Mouse (Mus musculus) neural tube, embryonic 15.5 days (tissue): ENCODE results near the gene Lamc1. TPM values are rescaled to one million over a fixed set of nuclear protein-coding genes. Genes with fewer than 3 reads are reported as not detected.

Experiments used
- ATAC-seq: fragments of 200-750 bp; cut with Nextera tagmentation; 2 replicates; pipeline ENCODE4 v1.8.0; 2017; ENCODE audit warnings: mild to moderate bottlenecking, moderate TSS enrichment, moderate library complexity; ENCODE audit not compliant: low FRiP score
- H3K27ac ChIP-seq: fragments of 300-500 bp; sonication (generic); replicated peaks from 2 replicates; pipeline ENCODE4 v1.5.1; 2015; ENCODE audit warnings: mild to moderate bottlenecking, inconsistent platforms
- H3K27me3 ChIP-seq: fragments of 300-500 bp; sonication (generic); replicated peaks from 2 replicates; pipeline ENCODE4 v1.6.1; 2015; ENCODE audit warnings: inconsistent platforms
- H3K36me3 ChIP-seq: fragments of 300-500 bp; sonication (generic); 2 replicates; pipeline ENCODE4 v1.6.1; 2015; ENCODE audit warnings: inconsistent platforms
- H3K4me1 ChIP-seq: fragments of 300-500 bp; sonication (generic); 2 replicates; pipeline ENCODE4 v1.6.1; 2015; ENCODE audit warnings: inconsistent platforms
- H3K4me2 ChIP-seq: fragments of 300-500 bp; sonication (generic); 2 replicates; pipeline ENCODE4 v1.6.1; 2015; ENCODE audit warnings: inconsistent platforms, mild to moderate bottlenecking, moderate library complexity
- H3K4me3 ChIP-seq: fragments of 300-500 bp; sonication (generic); replicated peaks from 2 replicates; pipeline ENCODE4 v1.5.1; 2015; ENCODE audit warnings: mild to moderate bottlenecking, inconsistent platforms
- H3K9ac ChIP-seq: fragments of 300-500 bp; sonication (generic); replicated peaks from 2 replicates; pipeline ENCODE4 v1.6.1; 2015; ENCODE audit warnings: mild to moderate bottlenecking, inconsistent platforms
- H3K9me3 ChIP-seq: fragments of 300-500 bp; sonication (generic); replicated peaks from 2 replicates; pipeline ENCODE4 v1.6.1; 2016; ENCODE audit warnings: inconsistent platforms
- WGBS: fragments of 180-500 bp; shearing (Covaris S2); methylation state at CpG from one replicate; pipeline ENCODE4 v1.1.7; 2015; ENCODE audit warnings: mixed read lengths; 5-methylcytosine and 5-hydroxymethylcytosine counted together
- polyA plus RNA-seq: library from polyadenylated mRNA; unstranded; fragments of >200 nt; fragmentation: Nextera tagmentation; extraction: Ambion mirVana; gene quantifications from 2 replicates; pipeline ENCODE4 v1.2.1, GENCODE M21; 2015

Gene Lamc1
- polyA plus RNA-seq, 1 experiment from 2014 or later: 17.1 TPM

DNA sequence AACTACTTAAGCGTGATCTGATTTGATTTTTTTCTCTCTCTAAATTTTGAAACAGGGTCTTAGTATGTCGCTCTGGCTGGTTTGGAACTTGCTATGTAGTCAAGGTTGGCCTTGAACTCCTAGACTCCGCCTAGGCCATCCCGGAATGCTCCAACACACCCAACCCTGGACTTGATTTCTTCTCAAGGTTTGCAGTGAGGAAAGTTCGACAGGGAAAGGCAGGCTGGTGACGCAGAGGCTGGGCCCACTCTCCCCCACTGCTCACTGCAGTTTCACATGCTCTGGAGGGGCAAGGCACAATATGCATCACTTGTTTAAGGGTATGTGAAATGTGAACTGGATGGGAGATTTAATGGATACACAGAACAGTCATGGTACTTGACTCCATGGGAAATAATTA, 3.3 kb downstream of the Lamc1 start:
- Histone ChIP-seq H3K27ac (no peak overlapping the region), H3K36me3 (no peaks in the 10 kb centered on the region), H3K4me3 (no peak overlapping the region), H3K4me2 (peak overlapping the region; percentile 77), H3K9me3 (no peaks in the 10 kb centered on the region), H3K27me3 (no peaks in the 10 kb centered on the region), H3K4me1 (peaks cover 41% of the 10 kb centered on the region), H3K9ac (no peak overlapping the region)
- WGBS: 82% methylated on average over 6 of the region's 6 CpGs
- ATAC-seq: no peak

DNA sequence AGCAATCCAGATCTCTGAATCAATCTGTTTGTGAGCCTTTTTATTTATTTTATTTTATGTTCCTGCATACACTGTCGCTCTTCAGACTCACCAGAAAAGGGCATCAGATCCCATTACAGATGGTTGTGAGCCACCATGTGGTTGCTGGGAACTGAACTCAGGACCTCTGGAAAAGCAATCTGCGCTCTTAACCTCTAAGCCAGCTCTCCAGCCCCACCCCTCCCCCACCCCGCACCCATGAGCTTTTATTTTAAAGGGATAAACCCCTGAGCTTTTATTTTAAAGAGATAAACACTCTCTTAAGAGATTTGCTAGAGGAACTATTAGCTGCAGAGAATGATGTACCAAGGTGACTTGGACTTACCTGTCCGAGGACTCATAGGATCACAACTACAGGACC, 5.5 kb downstream of the Lamc1 start:
- WGBS: 87% methylated on average over 4 of the region's 4 CpGs
- no peaks in the 10 kb centered on the region for H3K36me3 ChIP-seq
- ATAC-seq: no peak
- no peak overlapping the region for H3K4me2 ChIP-seq
- H3K4me3 ChIP-seq: no peak overlapping the region
- no peaks in the 10 kb centered on the region for H3K9me3 ChIP-seq
- H3K4me1 ChIP-seq: peaks cover 33% of the 10 kb centered on the region
- H3K9ac ChIP-seq: no peak overlapping the region
- H3K27ac ChIP-seq: no peak overlapping the region
- no peaks in the 10 kb centered on the region for H3K27me3 ChIP-seq

DNA sequence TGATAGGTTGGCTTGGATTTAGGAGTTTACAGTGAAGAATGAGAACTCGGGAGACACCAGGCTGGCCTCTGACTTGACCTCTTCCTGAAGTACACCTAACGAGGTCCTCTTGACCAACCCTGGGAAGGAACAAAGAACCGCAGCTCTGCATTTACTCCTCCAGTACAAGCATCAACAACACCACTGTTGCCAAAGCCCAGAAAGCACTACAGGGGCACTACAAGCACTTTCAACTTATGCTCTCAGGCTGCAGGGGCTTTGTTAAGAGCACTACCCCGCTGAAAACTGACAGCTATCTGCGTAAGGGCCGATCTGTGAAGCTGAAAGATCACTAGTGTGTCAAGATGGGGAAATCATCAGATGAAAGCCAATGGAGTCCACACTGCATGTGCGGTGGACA, 6.4 kb downstream of the Lamc1 start:
- no peaks in the 10 kb centered on the region for H3K27me3 ChIP-seq
- 91% methylated on average over 7 of the region's 7 CpGs for WGBS

DNA sequence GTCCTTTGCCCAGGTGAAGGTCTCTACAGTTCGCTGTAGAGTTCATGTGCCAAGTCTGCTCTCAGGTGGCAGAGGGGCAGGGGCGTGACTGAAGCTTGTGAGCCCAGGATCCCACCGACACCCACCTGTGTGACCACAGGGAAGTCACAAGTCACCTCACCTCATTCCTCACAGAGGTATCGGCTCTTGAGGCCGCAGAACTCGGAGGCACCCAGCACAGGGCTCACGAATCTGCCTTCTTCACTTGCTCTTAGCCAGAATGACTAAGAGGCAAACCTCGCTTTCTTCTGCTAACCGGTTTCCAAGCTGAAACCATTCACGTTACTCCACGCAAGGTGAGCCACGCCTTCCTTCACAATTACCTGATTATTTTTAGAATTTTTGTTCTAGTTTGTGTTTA, 11.2 kb downstream of the Lamc1 start:
- H3K27ac ChIP-seq: no peak overlapping the region
- no peak overlapping the region for H3K4me2 ChIP-seq
- no peaks in the 10 kb centered on the region for H3K36me3 ChIP-seq
- H3K27me3 ChIP-seq: no peaks in the 10 kb centered on the region
- no peak overlapping the region for H3K4me3 ChIP-seq
- H3K9me3 ChIP-seq: no peaks in the 10 kb centered on the region
- no peak for ATAC-seq
- no peak overlapping the region for H3K9ac ChIP-seq
- WGBS: 87% methylated on average over 12 of the region's 12 CpGs
- peaks cover 15% of the 10 kb centered on the region for H3K4me1 ChIP-seq

More for the DNA sequence above, 6.4 kb downstream of the Lamc1 start:
- H3K4me3 ChIP-seq: no peak overlapping the region
- ATAC-seq: no peak
- H3K9me3 ChIP-seq: no peaks in the 10 kb centered on the region
- no peaks in the 10 kb centered on the region for H3K36me3 ChIP-seq
- H3K9ac ChIP-seq: no peak overlapping the region
- H3K27ac ChIP-seq: no peak overlapping the region
- H3K4me2 ChIP-seq: no peak overlapping the region
- H3K4me1 ChIP-seq: peaks cover 26% of the 10 kb centered on the region

DNA sequence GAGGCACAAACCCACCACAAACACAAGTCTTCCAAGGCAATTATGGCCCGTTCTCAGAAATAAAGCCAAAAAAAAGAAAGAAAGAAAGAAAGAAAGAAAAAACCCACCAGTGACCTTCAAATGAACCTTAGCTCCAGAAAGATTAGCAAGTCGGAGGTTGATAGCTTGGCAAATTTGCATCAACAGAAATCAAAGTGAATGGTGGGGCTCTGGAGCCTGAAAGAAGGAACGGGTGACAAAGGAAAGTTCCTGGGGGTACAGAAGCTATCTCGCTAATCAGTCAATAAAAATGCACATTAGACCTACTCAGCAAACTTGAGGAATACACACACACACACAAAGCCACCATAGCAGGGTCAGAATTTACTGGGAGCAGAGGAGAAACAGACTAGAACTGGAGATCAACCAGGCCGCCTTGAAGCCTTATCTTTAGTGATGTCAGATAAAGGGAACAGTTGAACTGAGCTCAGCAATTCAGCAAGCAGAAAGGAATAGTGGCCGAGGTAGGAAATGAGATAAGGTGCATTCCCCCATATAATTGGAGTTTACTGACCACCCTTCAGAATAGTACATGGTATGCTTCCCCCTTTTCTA, 11.9 kb downstream of the Lamc1 start:
- no peak for ATAC-seq
- peaks cover 15% of the 10 kb centered on the region for H3K4me1 ChIP-seq
- no peak overlapping the region for H3K4me3 ChIP-seq
- no peaks in the 10 kb centered on the region for H3K9me3 ChIP-seq
- no peak overlapping the region for H3K27ac ChIP-seq
- H3K9ac ChIP-seq: no peak overlapping the region
- no peaks in the 10 kb centered on the region for H3K36me3 ChIP-seq
- 32% methylated on average over 6 of the region's 6 CpGs for WGBS
- no peaks in the 10 kb centered on the region for H3K27me3 ChIP-seq
- H3K4me2 ChIP-seq: no peak overlapping the region

DNA sequence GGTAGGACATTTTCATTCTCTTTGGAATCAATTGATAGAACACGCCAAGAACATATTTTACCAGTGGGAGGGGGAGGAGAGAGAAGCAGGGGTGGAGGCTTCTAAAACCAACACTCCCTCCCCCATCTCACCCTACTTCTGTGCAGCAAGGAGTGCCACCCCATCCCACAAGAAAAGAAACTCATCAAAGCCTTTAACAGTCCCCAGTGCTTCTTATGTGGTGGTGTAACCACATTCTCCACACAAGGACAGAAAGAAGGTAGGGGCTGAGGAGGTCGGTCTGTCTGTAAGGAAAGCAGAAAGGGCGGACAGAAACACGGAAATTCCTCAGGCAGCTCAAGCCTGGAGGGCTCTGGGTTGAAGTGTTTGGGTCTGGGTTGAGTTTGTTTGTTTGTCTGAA, 12.5 kb downstream of the Lamc1 start:
- H3K9me3 ChIP-seq: no peaks in the 10 kb centered on the region
- H3K27me3 ChIP-seq: no peaks in the 10 kb centered on the region
- H3K36me3 ChIP-seq: no peaks in the 10 kb centered on the region
- no peak for ATAC-seq
- H3K4me2 ChIP-seq: no peak overlapping the region
- no peak overlapping the region for H3K4me3 ChIP-seq
- no peak overlapping the region for H3K9ac ChIP-seq
- H3K4me1 ChIP-seq: peaks cover 15% of the 10 kb centered on the region
- H3K27ac ChIP-seq: no peak overlapping the region
- WGBS: 73% methylated on average over 4 of the region's 4 CpGs

DNA sequence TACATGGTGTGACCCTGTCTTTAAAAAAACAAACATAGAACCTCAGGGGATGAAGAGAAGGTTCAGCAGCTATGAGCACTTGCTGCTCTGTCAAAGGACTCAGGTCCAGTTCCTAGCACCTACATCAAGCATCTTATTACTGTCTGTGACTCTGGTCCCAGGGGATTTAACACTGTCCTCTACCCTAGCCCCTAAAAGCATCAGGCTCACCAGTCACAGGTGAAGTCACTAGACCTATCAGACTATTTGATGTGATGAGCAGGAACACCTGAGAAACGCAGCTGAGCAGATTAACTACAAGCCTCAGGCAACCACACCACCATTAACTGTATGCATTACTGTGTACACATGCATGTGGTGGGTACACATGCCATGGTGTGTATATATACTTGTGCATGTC, 13.8 kb downstream of the Lamc1 start:
- no peak overlapping the region for H3K27ac ChIP-seq
- no peaks in the 10 kb centered on the region for H3K36me3 ChIP-seq
- no peak overlapping the region for H3K4me2 ChIP-seq
- no peaks in the 10 kb centered on the region for H3K27me3 ChIP-seq
- whole genome bisulfite sequencing: 93% methylated on average over 1 of the region's 1 CpGs
- no peak overlapping the region for H3K4me3 ChIP-seq
- ATAC-seq: no peak
- no peak overlapping the region for H3K9ac ChIP-seq
- no peaks in the 10 kb centered on the region for H3K9me3 ChIP-seq
- H3K4me1 ChIP-seq: peaks cover 15% of the 10 kb centered on the region

DNA sequence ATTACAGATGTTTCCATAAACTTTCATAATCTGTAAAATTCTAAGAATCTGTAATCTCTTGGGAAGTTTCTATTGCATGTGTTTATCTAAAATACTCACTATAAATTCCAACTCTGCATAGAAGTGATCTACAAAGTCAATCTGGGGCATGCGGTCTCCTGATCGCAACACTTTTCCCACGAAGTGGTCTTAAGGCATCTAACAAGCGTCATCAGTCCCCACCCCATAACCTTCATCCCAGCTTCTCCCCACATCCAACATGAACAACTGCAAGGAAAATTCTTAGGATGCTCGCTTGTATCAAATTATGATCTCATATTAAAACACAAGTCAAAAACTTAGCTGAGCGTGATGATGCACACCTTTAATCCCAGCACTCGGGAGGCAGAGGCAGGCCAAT, 14.3 kb downstream of the Lamc1 start:
- H3K4me3 ChIP-seq: no peak overlapping the region
- H3K27ac ChIP-seq: no peak overlapping the region
- H3K27me3 ChIP-seq: no peaks in the 10 kb centered on the region
- 98% methylated on average over 7 of the region's 7 CpGs for WGBS
- H3K4me1 ChIP-seq: peaks cover 15% of the 10 kb centered on the region
- H3K9me3 ChIP-seq: no peaks in the 10 kb centered on the region
- H3K4me2 ChIP-seq: no peak overlapping the region
- ATAC-seq: no peak
- no peak overlapping the region for H3K9ac ChIP-seq
- no peaks in the 10 kb centered on the region for H3K36me3 ChIP-seq

DNA sequence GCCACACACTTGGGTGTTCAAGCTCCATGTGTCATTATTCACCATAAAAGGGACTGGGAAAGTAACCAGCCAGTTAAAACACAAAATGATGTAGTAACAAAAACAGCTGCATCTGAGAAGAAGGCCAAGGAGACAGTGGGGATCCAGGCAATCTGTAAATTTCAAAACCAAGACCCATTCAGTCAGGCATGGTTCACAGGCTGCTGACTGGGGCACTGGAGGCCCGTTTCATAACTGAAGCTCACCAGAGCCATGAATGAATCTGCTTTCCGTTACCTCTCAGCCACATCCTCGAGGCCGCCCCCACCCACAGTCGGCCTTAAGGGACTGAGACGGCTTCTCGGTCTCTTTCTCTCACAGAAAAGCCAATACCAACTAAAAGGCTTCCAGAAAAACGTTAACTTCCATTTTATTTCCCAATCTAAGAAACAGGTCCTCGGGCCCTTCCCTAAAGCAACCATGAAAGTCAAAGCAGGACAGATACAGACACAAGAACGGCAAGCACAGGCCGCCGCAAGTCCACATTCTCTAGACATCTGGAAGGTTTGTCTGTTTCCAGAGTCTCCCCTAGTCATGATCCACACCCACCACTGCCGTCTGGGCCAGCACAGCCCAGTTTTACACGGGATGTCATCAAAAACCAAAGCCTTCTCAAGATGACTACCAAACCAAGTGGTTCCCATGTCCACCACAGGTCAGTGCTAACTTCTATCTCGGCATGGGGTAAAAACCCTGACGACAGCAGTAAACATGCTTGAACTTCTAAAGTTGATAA, 14.9 kb downstream of the Lamc1 start:
- H3K9ac ChIP-seq: no peak overlapping the region
- WGBS: 79% methylated on average over 16 of the region's 16 CpGs
- no peaks in the 10 kb centered on the region for H3K36me3 ChIP-seq
- no peaks in the 10 kb centered on the region for H3K27me3 ChIP-seq
- no peak for ATAC-seq
- H3K4me1 ChIP-seq: peaks cover 15% of the 10 kb centered on the region
- H3K9me3 ChIP-seq: no peaks in the 10 kb centered on the region
- no peak overlapping the region for H3K4me3 ChIP-seq
- 0 out of 2 replicates have a peak overlapping the region, but pooled peaks have one; percentile 18 for H3K27ac ChIP-seq
- H3K4me2 ChIP-seq: no peak overlapping the region

DNA sequence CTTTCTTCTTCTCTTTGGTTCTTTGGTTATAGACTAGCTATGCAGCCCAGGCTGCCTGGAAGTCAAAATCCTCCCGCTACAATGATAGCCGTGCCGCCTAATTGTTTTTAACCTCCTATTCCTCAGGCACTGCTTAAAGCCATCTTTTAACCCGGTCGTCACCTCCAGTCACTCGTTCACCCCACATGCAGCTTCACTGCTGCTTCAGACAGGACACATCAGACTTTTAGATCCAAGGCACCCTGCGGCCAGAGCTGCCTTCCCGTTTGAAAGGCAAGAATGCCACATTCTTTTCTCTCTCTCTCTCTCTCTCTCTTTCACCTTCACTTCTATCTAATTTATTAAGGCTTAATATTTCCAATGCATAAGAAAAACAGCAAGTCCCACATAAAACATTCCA, 15.6 kb downstream of the Lamc1 start:
- H3K27ac ChIP-seq: no peak overlapping the region
- no peak for ATAC-seq
- H3K36me3 ChIP-seq: no peaks in the 10 kb centered on the region
- H3K4me1 ChIP-seq: peaks cover 15% of the 10 kb centered on the region
- H3K4me2 ChIP-seq: no peak overlapping the region
- 51% methylated on average over 8 of the region's 8 CpGs for WGBS
- no peaks in the 10 kb centered on the region for H3K27me3 ChIP-seq
- no peaks in the 10 kb centered on the region for H3K9me3 ChIP-seq
- no peak overlapping the region for H3K9ac ChIP-seq
- H3K4me3 ChIP-seq: no peak overlapping the region

DNA sequence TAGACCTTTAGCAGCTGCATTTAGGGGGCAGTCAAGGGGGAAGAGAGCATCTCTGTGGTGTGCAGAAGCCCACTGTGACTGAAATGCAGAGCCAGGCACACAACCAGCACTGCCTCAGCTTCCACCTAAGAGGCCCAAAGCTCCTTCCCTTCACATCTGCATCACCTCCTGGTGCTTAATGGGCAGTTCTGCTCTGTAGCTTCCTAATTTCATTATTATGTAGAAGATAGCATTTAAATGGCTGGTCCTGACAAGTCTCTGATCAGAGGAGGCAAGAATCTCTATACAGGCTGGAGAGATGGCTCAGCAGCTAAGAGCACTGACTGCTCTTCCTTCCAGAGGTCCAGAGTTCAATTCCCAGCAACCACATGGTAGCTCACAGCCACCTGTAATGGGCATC, 16.3 kb downstream of the Lamc1 start:
- Histone ChIP-seq H3K27ac (no peak overlapping the region), H3K4me1 (peaks cover 15% of the 10 kb centered on the region), H3K9me3 (no peaks in the 10 kb centered on the region), H3K36me3 (no peaks in the 10 kb centered on the region), H3K27me3 (no peaks in the 10 kb centered on the region), H3K4me3 (no peak overlapping the region), H3K9ac (no peak overlapping the region), H3K4me2 (no peak overlapping the region)
- no peak for ATAC-seq

DNA sequence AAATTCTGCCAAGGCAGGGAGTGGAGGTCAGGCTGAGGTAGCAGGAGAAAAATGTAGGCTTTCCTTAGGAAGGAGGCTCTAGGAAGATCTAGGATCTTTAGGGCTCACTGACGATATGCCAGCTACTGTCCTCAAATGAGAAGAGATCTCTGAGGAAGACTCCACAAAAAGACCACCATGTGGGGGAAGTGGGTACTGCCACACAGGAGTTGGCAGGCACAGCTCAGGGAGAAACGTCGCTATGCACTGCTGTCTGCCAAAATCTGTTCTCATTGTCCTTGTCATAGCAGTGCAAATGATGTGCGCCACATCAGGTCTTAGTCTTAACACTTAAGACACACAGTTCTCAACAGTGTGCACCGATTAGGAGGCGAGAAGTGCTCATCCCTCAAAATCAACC, 17.5 kb downstream of the Lamc1 start:
- no peaks in the 10 kb centered on the region for H3K36me3 ChIP-seq
- H3K9ac ChIP-seq: no peak overlapping the region
- H3K27me3 ChIP-seq: no peaks in the 10 kb centered on the region
- 84% methylated on average over 6 of the region's 6 CpGs for WGBS
- H3K9me3 ChIP-seq: no peaks in the 10 kb centered on the region
- no peak overlapping the region for H3K4me2 ChIP-seq
- H3K27ac ChIP-seq: no peak overlapping the region
- ATAC-seq: no peak
- peaks cover 15% of the 10 kb centered on the region for H3K4me1 ChIP-seq
- H3K4me3 ChIP-seq: no peak overlapping the region
